Mouse (Mus musculus): ENCODE results near the gene Lrrtm3. TPM values are rescaled to one million over a fixed set of nuclear protein-coding genes. Genes with fewer than 3 reads are reported as not detected.

Gene Lrrtm3
- not detected in 4 replicates for total RNA-seq (2023; ENCODE audit: inconsistent age)

DNA sequence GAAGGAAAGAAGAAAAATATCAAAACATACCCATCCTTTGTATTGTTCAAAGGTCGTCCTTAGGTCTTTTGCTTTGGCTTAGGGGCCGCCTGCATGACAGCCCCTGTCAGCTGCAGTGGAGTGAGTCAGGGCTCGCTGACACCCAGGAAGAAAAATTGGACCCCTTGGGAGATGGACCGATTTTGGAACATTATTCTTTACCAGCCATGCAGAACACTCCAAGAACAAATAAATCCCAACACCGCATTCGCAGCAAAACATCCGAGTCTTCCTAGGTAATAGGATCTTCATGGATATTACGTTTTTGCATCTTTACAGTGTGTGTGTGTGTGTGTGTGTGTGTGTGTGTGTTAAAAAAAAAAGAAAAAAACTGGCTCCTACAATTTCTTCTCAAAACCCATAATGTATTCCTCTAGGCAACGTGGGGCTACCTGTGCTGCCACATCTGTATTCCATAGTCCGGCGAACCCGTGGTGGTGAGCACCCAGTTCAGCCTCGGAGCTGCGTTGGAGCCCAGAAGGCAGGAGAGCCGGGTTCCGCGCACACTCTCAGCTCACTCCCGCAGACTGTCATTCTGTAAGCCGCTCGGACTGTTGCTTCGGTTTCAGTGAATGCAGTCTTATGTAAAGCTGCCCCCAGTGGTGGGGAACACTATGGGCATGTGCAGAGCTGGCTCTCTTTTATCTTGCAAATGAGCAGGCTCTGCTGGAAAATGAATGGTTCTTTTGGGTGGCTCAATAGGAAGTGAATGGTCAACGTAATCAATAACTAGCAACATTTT lies at the start of gene Lrrtm3:
Gene Lrrtm3 (minus strand): TSS at position 598 of the 781 bp plus-strand sequence.

DNA sequence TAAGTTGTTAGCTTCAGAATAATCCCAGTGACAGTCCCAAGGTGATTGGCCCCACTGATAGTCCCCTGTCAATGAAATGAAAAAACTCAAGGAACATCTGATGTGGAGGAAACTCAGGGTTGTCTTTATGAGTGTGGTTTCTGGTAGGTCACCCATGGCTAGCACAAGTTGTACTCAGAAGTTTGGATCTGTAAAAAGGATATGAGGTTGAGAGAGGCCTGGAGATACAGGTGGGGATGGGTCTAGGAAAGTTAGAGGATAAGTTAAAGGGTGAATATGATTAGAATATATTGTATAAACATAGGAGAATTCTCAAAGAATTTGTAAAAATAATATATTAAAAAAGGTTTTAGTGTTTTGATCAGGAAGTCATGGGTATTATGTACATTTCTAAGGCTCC lies 162.7 kb downstream of the Lrrtm3 start, which contains the start of gene Gm10118:
Gene Gm10118 (minus strand): TSS at position 101 of the 400 bp plus-strand sequence.

Other genes with a start within 250 kb of the Lrrtm3 start
- not detected in 4 replicates for gene Gm10118, start 162.8 kb downstream of the Lrrtm3 start, total RNA-seq (2023; ENCODE audit: inconsistent age)

Measured in B cell, adult (primary cell).